Mouse (Mus musculus) testis, adult 2 months (tissue): ENCODE measurements around the gene Gm49396. TPM values are rescaled to one million over a fixed set of nuclear protein-coding genes. Genes with fewer than 3 reads are reported as not detected.
A peak's percentile ranks its signal among the peaks of the same experiment; 100 is the strongest.

Experiments
- H3K27ac ChIP-seq: fragments of 200-500 bp; 2 replicates; pipeline ENCODE4 v1.5.1; 2012; ENCODE audit warnings: low read depth, low read length; ENCODE audit not compliant: control insufficient read depth, insufficient read depth
- H3K27me3 ChIP-seq: fragments of 200-500 bp; 2 replicates; pipeline ENCODE4 v1.6.1; 2012; ENCODE audit warnings: mild to moderate bottlenecking, low read length, moderate library complexity; ENCODE audit not compliant: control insufficient read depth, insufficient read depth
- H3K36me3 ChIP-seq: fragments of 200-500 bp; 2 replicates; pipeline ENCODE4 v1.6.1; 2012; ENCODE audit warnings: mild to moderate bottlenecking, low read length; ENCODE audit not compliant: control insufficient read depth, insufficient read depth
- H3K4me1 ChIP-seq: fragments of 200-500 bp; 2 replicates; pipeline ENCODE4 v1.6.1; 2012; ENCODE audit warnings: low read length; ENCODE audit not compliant: control insufficient read depth, insufficient read depth
- H3K4me3 ChIP-seq: fragments of 200-500 bp; 2 replicates; pipeline ENCODE4 v1.5.1; 2012; ENCODE audit warnings: low read depth, mild to moderate bottlenecking, low read length, moderate library complexity, mixed read lengths; ENCODE audit not compliant: control insufficient read depth
- CTCF ChIP-seq: fragments of 200-500 bp; IDR thresholded peaks from 2 replicates; pipeline ENCODE4 v1.5.1; 2012; ENCODE audit warnings: low read depth, mild to moderate bottlenecking, inconsistent platforms, low read length, moderate library complexity; ENCODE audit not compliant: control insufficient read depth, insufficient read depth, insufficient replicate concordance
- POLR2A ChIP-seq: fragments of 200-500 bp; IDR thresholded peaks from 2 replicates; pipeline ENCODE4 v1.6.1; 2012; ENCODE audit warnings: low read depth, mild to moderate bottlenecking, inconsistent platforms, low read length, moderate library complexity; ENCODE audit not compliant: control insufficient read depth
- polyA plus RNA-seq: library from polyadenylated mRNA; depleted of rRNA; stranded (reverse); fragments of >200 nt; gene quantifications from 2 replicates; pipeline ENCODE4 v1.2.3, GENCODE M21; 2012

Gm49396 gene
- polyA plus RNA-seq, 1 experiment, result 0.80 TPM

DNA sequence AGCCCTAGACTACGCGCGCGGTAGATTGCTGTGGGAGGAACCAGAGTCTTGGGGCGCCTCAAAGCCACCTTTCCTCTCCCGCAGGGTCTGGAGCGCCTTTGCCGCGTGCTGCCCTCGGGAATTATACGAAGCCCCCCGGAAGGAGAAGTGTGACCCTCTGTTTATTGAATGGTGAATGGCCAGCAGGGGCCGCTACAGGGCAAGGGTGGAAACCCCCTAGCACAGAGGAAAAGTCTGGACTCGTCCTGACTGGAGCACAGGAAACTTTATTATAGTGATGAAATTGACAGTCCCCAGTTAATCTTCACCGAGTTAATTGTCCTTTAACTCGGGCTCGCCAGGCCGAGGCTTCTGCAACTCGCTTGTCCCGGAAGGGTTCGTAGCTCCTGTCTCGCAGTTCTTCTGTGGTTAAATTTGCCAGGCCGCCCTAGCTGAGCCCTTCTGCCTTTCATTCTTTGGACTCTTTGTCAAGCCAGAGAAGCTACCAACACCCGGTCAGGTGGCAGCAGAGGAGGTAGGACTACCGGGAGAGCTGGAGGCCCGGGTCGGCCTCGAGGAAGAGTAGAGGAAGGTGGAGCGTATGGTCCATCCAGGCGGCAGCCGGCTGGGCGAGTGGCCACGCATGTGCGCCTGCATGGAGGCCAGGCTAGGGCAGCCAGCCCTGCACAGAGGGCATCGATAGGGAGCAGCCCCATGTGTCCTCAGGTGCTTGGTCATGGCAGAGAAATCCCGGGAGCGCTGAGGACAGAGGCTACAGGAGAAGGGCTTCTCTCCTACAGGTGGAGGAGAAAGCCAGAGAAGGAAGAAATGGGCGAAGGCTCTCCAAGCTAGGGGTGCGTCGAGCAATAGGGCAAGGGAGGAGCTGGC lies 26.5 kb downstream of the Gm49396 start:
- Histone ChIP-seq H3K27ac (peak overlapping the region; percentile 52), H3K27me3 (no peaks in the 10 kb centered on the region), H3K4me1 (peaks cover 31% of the 10 kb centered on the region), H3K36me3 (no peaks in the 10 kb centered on the region; the same call in 1 of the 2 replicates), H3K4me3 (peak overlapping the region; percentile 88)
- TF ChIP-seq CTCF, result peak; percentile 68
- no peak; the same call in 1 of the 2 replicates for TF ChIP-seq POLR2A

DNA sequence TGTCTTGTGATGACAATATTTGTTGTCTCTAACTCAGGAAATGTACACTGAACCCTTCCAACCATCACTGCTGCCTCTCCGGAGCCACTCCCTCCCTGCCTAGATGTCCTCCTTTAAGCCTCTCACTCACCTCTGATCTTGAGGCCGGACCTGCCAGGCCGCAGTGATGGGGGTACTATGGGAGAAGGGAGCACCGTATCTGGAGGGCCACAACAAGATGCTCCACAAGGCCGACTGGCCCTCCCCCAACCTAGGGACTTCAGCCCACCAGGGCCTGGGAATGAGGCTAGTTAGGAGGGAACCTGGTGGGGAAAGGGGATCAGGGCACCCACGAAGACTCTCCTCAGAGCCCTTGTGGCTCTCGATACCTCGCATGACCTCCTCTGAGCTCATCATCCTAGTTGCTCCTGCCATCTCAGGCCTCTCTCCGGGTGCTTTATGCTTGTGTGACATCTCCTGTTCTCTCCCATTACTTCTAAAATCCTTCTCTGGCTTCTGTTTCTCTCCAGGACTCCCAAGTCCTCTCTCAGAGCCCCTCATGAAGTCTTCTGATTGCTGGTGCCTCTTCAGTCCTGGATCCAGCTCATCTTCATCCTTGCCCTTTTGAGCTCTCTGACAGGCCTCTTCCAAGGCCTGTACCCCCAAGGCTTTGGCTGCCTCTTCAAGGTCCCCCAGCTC lies 27.9 kb downstream of the Gm49396 start:
- H3K4me3 ChIP-seq, result peak overlapping the region; percentile 88
- H3K36me3 ChIP-seq, result no peaks in the 10 kb centered on the region; the same call in 1 of the 2 replicates
- TF ChIP-seq CTCF, result no peak
- TF ChIP-seq POLR2A, result no peak
- H3K27me3 ChIP-seq, result no peaks in the 10 kb centered on the region
- peak overlapping the region; percentile 10; the same call in 1 of the 2 replicates for H3K27ac ChIP-seq
- peaks cover 35% of the 10 kb centered on the region for H3K4me1 ChIP-seq

- peaks cover 33% of the 10 kb centered on the region for H3K4me1 ChIP-seq
- no peaks in the 10 kb centered on the region; the same call in 1 of the 2 replicates for H3K36me3 ChIP-seq
- peak overlapping the region; percentile 88 for H3K4me3 ChIP-seq
- TF ChIP-seq POLR2A (no peak), CTCF (no peak)
- H3K27me3 ChIP-seq, result no peaks in the 10 kb centered on the region
- H3K27ac ChIP-seq, result peak overlapping the region; percentile 10; the same call in 1 of the 2 replicates
Measured at GRCm38 (mm10) chr7:30591605-30591951, 28.4 kb downstream of the Gm49396 start.

DNA sequence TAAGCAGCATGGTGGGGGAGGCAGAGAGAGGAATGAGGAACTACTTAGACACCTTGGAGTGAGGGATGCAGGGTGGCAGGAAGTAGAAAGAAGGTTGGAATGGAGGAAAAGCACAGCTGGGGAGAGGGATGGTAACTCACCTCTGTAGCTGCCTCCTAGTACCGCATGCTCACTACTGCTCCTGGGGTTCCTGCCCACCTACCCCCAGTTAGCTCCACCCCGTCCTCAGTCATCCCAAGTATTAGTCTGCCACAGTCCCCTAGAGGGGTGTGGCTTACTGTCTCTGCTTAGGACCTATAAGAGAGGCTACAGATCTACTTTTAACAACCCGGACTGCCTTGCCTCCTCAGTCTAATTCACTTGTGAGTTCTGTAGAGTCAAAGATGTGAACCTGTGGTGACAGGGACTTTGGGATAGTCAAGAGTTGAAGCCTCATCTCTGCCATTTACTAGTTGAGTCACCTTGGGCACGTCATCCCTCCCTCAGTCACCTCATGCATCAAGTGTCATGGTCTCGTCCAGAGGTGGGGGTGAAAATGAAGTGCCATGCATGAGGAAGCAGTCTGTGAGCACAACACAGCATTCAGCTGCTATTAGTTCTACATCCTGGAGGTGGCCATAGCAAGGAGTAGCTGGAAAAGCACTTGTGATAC lies 29.8 kb downstream of the Gm49396 start:
- Histone ChIP-seq H3K36me3 (no peaks in the 10 kb centered on the region; the same call in none of the 2 replicates), H3K27ac (peak overlapping the region; percentile 19; the same call in 1 of the 2 replicates), H3K27me3 (no peaks in the 10 kb centered on the region), H3K4me1 (peaks cover 27% of the 10 kb centered on the region), H3K4me3 (peak overlapping the region; percentile 77)
- TF ChIP-seq POLR2A (no peak), CTCF (no peak)

- H3K4me1 ChIP-seq, result peaks cover 25% of the 10 kb centered on the region
- peaks cover 2% of the 10 kb centered on the region for H3K36me3 ChIP-seq
- H3K27ac ChIP-seq, result no peak overlapping the region
- peak overlapping the region; percentile 77 for H3K4me3 ChIP-seq
- H3K27me3 ChIP-seq, result no peaks in the 10 kb centered on the region
- TF ChIP-seq POLR2A (no peak), CTCF (no peak)
Measured at GRCm38 (mm10) chr7:30593579-30594509, 30.7 kb downstream of the Gm49396 start.

- Histone ChIP-seq H3K4me3 (peak overlapping the region; percentile 62), H3K4me1 (peaks cover 27% of the 10 kb centered on the region), H3K27ac (no peak overlapping the region), H3K36me3 (peaks cover 2% of the 10 kb centered on the region), H3K27me3 (no peaks in the 10 kb centered on the region)
- TF ChIP-seq CTCF (no peak), POLR2A (no peak)
Measured at GRCm38 (mm10) chr7:30594510-30595024, 31.4 kb downstream of the Gm49396 start.
